In genomic region chr6:38357603-38358252, GRCm38 (mm10) we compare ENCODE assay signal across 16 mouse cellular contexts. TPM values are rescaled to one million over a fixed set of nuclear protein-coding genes. Genes with fewer than 3 reads are reported as not detected.
"Had no signal": no experiment of that assay in that cellular context is flagged by ENCODE, and none has a peak within 500 bp of the region (broad histone marks: within the 10 kb centered on the region; RNA-seq: fewer than 3 reads in every experiment).

No protein-coding gene starts in this region.

- H3K9me3 ChIP-seq: limb, embryonic 12.5 days; midbrain, embryonic 10.5 days had no signal

- DNase-seq: kidney, adult 11 months; kidney, adult 9 months; kidney, postnatal 36 days; lung, adult 2 months; lung, postnatal 4 days; midbrain, embryonic 14.5 days; right cerebral cortex, adult 18-20 months; right cerebral cortex, postnatal 25 days; thymus, postnatal 36 days had no signal

- H3K36me3 ChIP-seq: limb, embryonic 12.5 days; midbrain, embryonic 10.5 days had no signal

- H3K4me3 ChIP-seq: layer of hippocampus, adult 2 months; limb, embryonic 12.5 days; midbrain, embryonic 10.5 days; myocyte had no signal

- H3K4me2 ChIP-seq: limb, embryonic 12.5 days had no signal

- ATAC-seq: lung, postnatal 0 days had no signal

- H3K9ac ChIP-seq: limb, embryonic 12.5 days had no signal

- H3K27ac ChIP-seq: kidney, postnatal 0 days; layer of hippocampus, adult 2 months; limb, embryonic 12.5 days; midbrain, embryonic 10.5 days had no signal

RNA-seq across cellular contexts. Expression of gene Ttc26, which starts 23.5 kb away (rescaled TPM):
- total RNA-seq: neutrophil, adult 5-6 weeks had no signal
